Mouse (Mus musculus): ENCODE measurements around the gene Oas1g. TPM values are rescaled to one million over a fixed set of nuclear protein-coding genes. Genes with fewer than 3 reads are reported as not detected.

Oas1g gene
- polyA plus RNA-seq, 1 experiment from 2014 or later: 1.8 TPM

DNA sequence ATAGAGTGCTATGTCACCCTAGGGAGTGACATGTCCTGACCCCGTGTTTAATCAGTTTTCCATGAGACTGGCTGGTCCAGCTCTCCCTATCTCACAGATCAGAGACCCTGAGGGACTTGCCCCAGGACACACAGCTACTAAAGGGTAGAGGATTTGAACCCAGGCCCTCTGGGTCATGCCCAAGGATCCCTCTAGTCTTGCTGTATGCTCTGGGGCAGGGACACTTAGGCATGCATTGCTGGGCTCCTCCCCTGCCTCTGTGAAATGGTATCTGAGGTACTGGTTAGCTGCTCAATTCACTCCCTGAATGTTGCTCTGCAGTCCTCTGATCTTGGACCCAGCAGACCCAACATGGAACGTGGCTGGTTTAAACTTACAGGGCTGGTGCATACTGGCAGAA is 15.9 kb downstream of the Oas1g start:
- DNase-seq (ENCODE audit: low spot score) (no peak), ATAC-seq (replicated peaks; ENCODE audit: low FRiP score, low read depth) (no peak)
- WGBS: 29% methylated on average over 2 of the region's 2 CpGs
- Histone ChIP-seq H3K4me3 (replicated peaks; ENCODE audit: low read depth, low read length) (no peak overlapping the region), H3K9me3 (replicated peaks; ENCODE audit: low read length) (no peaks in the 10 kb centered on the region), H3K27me3 (ENCODE audit: insufficient read depth, low read length) (no peaks in the 10 kb centered on the region), H3K4me2 (ENCODE audit: low read length) (no peak overlapping the region), H3K36me3 (ENCODE audit: insufficient read depth, low read length) (no peaks in the 10 kb centered on the region), H3K9ac (ENCODE audit: low read depth, low read length) (no peak overlapping the region), H3K4me1 (replicated peaks; ENCODE audit: insufficient read depth, low read length) (no peaks in the 10 kb centered on the region), H3K27ac (no peak overlapping the region)
- no peak for TF ChIP-seq CTCF (IDR thresholded peaks at IDR 0.05; ENCODE audit: low read depth)

GRCm38 (mm10) chr5:120870782-120871181 is 16.6 kb downstream of the Oas1g start:
- Histone ChIP-seq H3K36me3 (ENCODE audit: insufficient read depth, low read length) (no peaks in the 10 kb centered on the region), H3K9ac (ENCODE audit: low read depth, low read length) (no peak overlapping the region), H3K4me3 (replicated peaks; ENCODE audit: low read depth, low read length) (no peak overlapping the region), H3K27ac (no peak overlapping the region), H3K9me3 (replicated peaks; ENCODE audit: low read length) (no peaks in the 10 kb centered on the region), H3K4me2 (ENCODE audit: low read length) (no peak overlapping the region), H3K27me3 (ENCODE audit: insufficient read depth, low read length) (no peaks in the 10 kb centered on the region), H3K4me1 (replicated peaks; ENCODE audit: insufficient read depth, low read length) (no peaks in the 10 kb centered on the region)
- no peak for TF ChIP-seq CTCF (IDR thresholded peaks at IDR 0.05; ENCODE audit: low read depth)
- WGBS: 37% methylated on average over 7 of the region's 7 CpGs
- ATAC-seq (replicated peaks; ENCODE audit: low FRiP score, low read depth) (peak; percentile 36; the same call in 1 of the 2 replicates), DNase-seq (ENCODE audit: low spot score) (peak; percentile 40)

- H3K4me2 ChIP-seq (ENCODE audit: low read length): no peak overlapping the region
- no peak overlapping the region for H3K4me3 ChIP-seq (replicated peaks; ENCODE audit: low read depth, low read length)
- no peak for DNase-seq (ENCODE audit: low spot score)
- no peak for TF ChIP-seq CTCF (IDR thresholded peaks at IDR 0.05; ENCODE audit: low read depth)
- no peak overlapping the region for H3K27ac ChIP-seq
- 62% methylated on average over 3 of the region's 3 CpGs for WGBS
- H3K36me3 ChIP-seq (ENCODE audit: insufficient read depth, low read length): no peaks in the 10 kb centered on the region
- H3K9me3 ChIP-seq (replicated peaks; ENCODE audit: low read length): no peaks in the 10 kb centered on the region
- no peaks in the 10 kb centered on the region for H3K4me1 ChIP-seq (replicated peaks; ENCODE audit: insufficient read depth, low read length)
- H3K27me3 ChIP-seq (ENCODE audit: insufficient read depth, low read length): no peaks in the 10 kb centered on the region
- no peak overlapping the region for H3K9ac ChIP-seq (ENCODE audit: low read depth, low read length)
- ATAC-seq (replicated peaks; ENCODE audit: low FRiP score, low read depth): no peak
These were observed 17.3 kb downstream of the Oas1g start for GRCm38 (mm10) chr5:120870081-120870480.

DNA sequence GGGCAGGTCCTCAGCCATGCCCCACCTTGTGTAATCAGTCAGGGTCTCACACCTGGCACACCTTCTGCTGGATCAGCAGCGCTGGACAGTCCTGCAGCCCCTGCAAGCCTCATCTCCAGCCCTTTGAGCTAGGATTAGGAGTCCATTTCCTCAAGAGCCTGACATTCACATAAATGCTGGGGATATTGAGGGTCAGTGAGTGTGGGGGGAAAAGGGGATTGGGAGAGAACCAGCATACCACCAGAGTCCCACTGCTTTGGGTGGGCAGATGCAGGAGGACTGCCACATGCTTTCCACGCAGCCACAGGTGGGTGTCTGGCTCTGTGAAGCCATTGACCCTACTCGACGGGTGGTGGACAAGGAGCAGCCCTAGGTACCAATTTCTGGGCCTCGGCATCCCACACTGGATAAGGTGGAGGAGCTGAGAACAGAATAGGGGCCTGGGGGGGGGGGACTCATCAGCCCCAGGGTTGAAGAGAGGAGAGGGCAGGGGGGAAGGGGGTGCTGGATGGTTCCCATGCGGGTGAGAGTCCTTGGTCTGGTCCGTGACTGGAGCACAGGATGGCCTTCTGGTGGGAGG is 17.9 kb downstream of the Oas1g start:
- H3K27me3 ChIP-seq (ENCODE audit: insufficient read depth, low read length): no peaks in the 10 kb centered on the region
- no peaks in the 10 kb centered on the region for H3K36me3 ChIP-seq (ENCODE audit: insufficient read depth, low read length)
- H3K4me3 ChIP-seq (replicated peaks; ENCODE audit: low read depth, low read length): no peak overlapping the region
- H3K9ac ChIP-seq (ENCODE audit: low read depth, low read length): no peak overlapping the region
- DNase-seq (ENCODE audit: low spot score): no peak
- TF ChIP-seq CTCF (IDR thresholded peaks at IDR 0.05; ENCODE audit: low read depth): no peak
- no peaks in the 10 kb centered on the region for H3K4me1 ChIP-seq (replicated peaks; ENCODE audit: insufficient read depth, low read length)
- ATAC-seq (replicated peaks; ENCODE audit: low FRiP score, low read depth): no peak
- no peak overlapping the region for H3K4me2 ChIP-seq (ENCODE audit: low read length)
- no peak overlapping the region for H3K27ac ChIP-seq
- no peaks in the 10 kb centered on the region for H3K9me3 ChIP-seq (replicated peaks; ENCODE audit: low read length)
- 83% methylated on average over 7 of the region's 7 CpGs for WGBS

GRCm38 (mm10) chr5:120865336-120865860 is 22.0 kb downstream of the Oas1g start:
- no peaks in the 10 kb centered on the region for H3K4me1 ChIP-seq (replicated peaks; ENCODE audit: insufficient read depth, low read length)
- peak; percentile 9 for DNase-seq (ENCODE audit: low spot score)
- TF ChIP-seq CTCF (IDR thresholded peaks at IDR 0.05; ENCODE audit: low read depth): peak; percentile 49
- no peak for ATAC-seq (replicated peaks; ENCODE audit: low FRiP score, low read depth)
- no peaks in the 10 kb centered on the region for H3K9me3 ChIP-seq (replicated peaks; ENCODE audit: low read length)
- no peak overlapping the region for H3K27ac ChIP-seq
- no peaks in the 10 kb centered on the region for H3K36me3 ChIP-seq (ENCODE audit: insufficient read depth, low read length)
- no peaks in the 10 kb centered on the region for H3K27me3 ChIP-seq (ENCODE audit: insufficient read depth, low read length)
- H3K4me2 ChIP-seq (ENCODE audit: low read length): no peak overlapping the region
- WGBS: 75% methylated on average over 3 of the region's 3 CpGs
- H3K4me3 ChIP-seq (replicated peaks; ENCODE audit: low read depth, low read length): no peak overlapping the region
- no peak overlapping the region for H3K9ac ChIP-seq (ENCODE audit: low read depth, low read length)

- H3K9ac ChIP-seq (ENCODE audit: low read depth, low read length): no peak within 1 kb of the TSS
- H3K27me3 ChIP-seq (ENCODE audit: insufficient read depth, low read length): no peaks in the 10 kb centered on the region
- no peaks in the 10 kb centered on the region for H3K36me3 ChIP-seq (ENCODE audit: insufficient read depth, low read length)
- no peak within 1 kb of the TSS for H3K4me3 ChIP-seq (replicated peaks; ENCODE audit: low read depth, low read length)
- no peak for TF ChIP-seq CTCF (IDR thresholded peaks at IDR 0.05; ENCODE audit: low read depth)
- no peak within 1 kb of the TSS for H3K4me2 ChIP-seq (ENCODE audit: low read length)
- no peak within 1 kb of the TSS for H3K27ac ChIP-seq
- no peak for DNase-seq (ENCODE audit: low spot score)
- 38% methylated on average over 4 of the region's 4 CpGs for WGBS
- no peaks in the 10 kb centered on the region for H3K9me3 ChIP-seq (replicated peaks; ENCODE audit: low read length)
- H3K4me1 ChIP-seq (replicated peaks; ENCODE audit: insufficient read depth, low read length): no peaks in the 10 kb centered on the region
- no peak for ATAC-seq (replicated peaks; ENCODE audit: low FRiP score, low read depth)
These were observed 26.3 kb downstream of the Oas1g start, which contains the start of gene Oas1h for GRCm38 (mm10) chr5:120861121-120861520. Gene Oas1h (plus strand): TSS chr5:120861421.

Data from kidney, postnatal 0 days (tissue).